Mouse (Mus musculus): ENCODE measurements around the gene Olfr1271. TPM values are rescaled to one million over a fixed set of nuclear protein-coding genes. Genes with fewer than 3 reads are reported as not detected.
"Not testable (repeated sequence)": the region's sequence is repeated elsewhere in the genome, so short reads cannot be mapped to it uniquely, and the experiment has no call there.

Gene Olfr1271
- not detected in 2 replicates for total RNA-seq (2012; rRNA removed)
- not detected for polyA plus RNA-seq (2012; ENCODE audit: insufficient read depth in 1 of 2, insufficient read length in 2 of 2, low read depth in 1 of 2, low replicate concordance in 2 of 2, missing spikeins in 1 of 2)

DNA sequence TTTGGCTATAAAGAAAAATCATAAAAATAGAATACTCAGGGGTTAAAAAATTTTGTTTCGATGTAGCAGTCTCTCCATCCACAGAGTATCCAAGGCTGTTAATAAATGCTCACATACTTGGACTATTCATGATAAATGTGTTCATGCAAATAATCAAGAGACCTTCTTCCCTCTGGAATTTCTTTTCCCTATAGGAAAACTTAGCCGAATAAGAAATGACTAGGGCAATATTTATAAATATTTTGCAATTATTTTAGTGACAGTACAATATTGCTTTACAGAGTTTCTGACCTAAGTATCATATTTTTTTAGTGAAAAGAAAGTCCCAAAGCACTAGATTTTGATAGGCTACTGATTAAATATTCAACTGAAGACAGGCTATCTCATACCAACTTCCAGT lies at the start of gene Olfr1271:
Gene Olfr1271 (minus strand): TSS at position 101 of the 400 bp plus-strand sequence.
- Histone ChIP-seq H3K79me2 (ENCODE audit: control insufficient read depth, insufficient read depth, low read length, poor library complexity) (no peaks in the 10 kb centered on the region), H3K27ac (ENCODE audit: control insufficient read depth, low read depth, low read length) (no peak within 1 kb of the TSS), H3K9me3 (replicated peaks; ENCODE audit: insufficient read depth, low read length) (no peaks in the 10 kb centered on the region), H3K9ac (ENCODE audit: control insufficient read depth, low read depth, low read length, poor library complexity, severe bottlenecking) (no peak within 1 kb of the TSS), H3K36me3 (ENCODE audit: control insufficient read depth in 1 of 2, insufficient read depth in 2 of 2, low read length in 2 of 2) (no peaks in the 10 kb centered on the region), H3K27me3 (ENCODE audit: control insufficient read depth in 1 of 2, insufficient read depth in 2 of 2, low read length in 2 of 2) (no peaks in the 10 kb centered on the region), H3K4me1 (ENCODE audit: control insufficient read depth in 1 of 2, insufficient read depth in 2 of 2, low read length in 2 of 2) (no peaks in the 10 kb centered on the region), H3K4me3 (ENCODE audit: control insufficient read depth in 1 of 2, insufficient read depth in 1 of 2, low read depth in 2 of 2, low read length in 2 of 2) (no peak within 1 kb of the TSS)
- TF ChIP-seq ETS1 (IDR thresholded peaks at IDR 0.05; ENCODE audit: low read depth, low read length) (no peak), RAD21 (IDR thresholded peaks at IDR 0.05; ENCODE audit: low read depth, low read length) (no peak), NELFE (IDR thresholded peaks at IDR 0.05; ENCODE audit: low read depth, low read length) (no peak), TAL1 (IDR thresholded peaks at IDR 0.05; ENCODE audit: low read length) (no peak)
- DNase-seq (ENCODE audit: low read depth, low spot score), result no peak

DNA sequence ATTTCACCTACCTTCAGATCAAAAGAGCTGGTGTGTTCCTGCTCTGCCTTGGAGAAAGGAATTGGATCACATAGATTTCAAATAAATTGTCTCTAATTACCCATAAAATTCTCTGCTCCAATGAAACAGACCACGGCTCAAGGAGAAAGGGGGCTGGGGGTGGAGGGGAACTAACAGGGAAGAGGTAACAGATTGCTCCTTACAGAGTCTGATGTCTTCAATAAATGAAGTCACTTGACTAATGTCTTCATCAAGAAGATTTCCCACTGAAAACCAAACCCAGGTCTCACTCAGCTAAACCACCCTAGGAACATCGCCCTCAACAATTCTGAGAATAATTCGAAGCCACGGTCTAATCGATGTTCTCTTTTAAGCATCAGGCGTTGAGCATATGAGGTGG lies 21.9 kb upstream of the Olfr1271 start, which contains the start of gene Olfr1272:
Gene Olfr1272 (minus strand): TSS at position 101 of the 400 bp plus-strand sequence.
- Histone ChIP-seq H3K9ac (ENCODE audit: control insufficient read depth, low read depth, low read length, poor library complexity, severe bottlenecking) (no peak within 1 kb of the TSS), H3K4me1 (ENCODE audit: control insufficient read depth in 1 of 2, insufficient read depth in 2 of 2, low read length in 2 of 2) (no peaks in the 10 kb centered on the region), H3K27ac (ENCODE audit: control insufficient read depth, low read depth, low read length) (no peak within 1 kb of the TSS), H3K36me3 (ENCODE audit: control insufficient read depth in 1 of 2, insufficient read depth in 2 of 2, low read length in 2 of 2) (no peaks in the 10 kb centered on the region), H3K9me3 (replicated peaks; ENCODE audit: insufficient read depth, low read length) (no peaks in the 10 kb centered on the region), H3K4me3 (ENCODE audit: control insufficient read depth in 1 of 2, insufficient read depth in 1 of 2, low read depth in 2 of 2, low read length in 2 of 2) (no peak within 1 kb of the TSS), H3K79me2 (ENCODE audit: control insufficient read depth, insufficient read depth, low read length, poor library complexity) (no peaks in the 10 kb centered on the region), H3K27me3 (ENCODE audit: control insufficient read depth in 1 of 2, insufficient read depth in 2 of 2, low read length in 2 of 2) (no peaks in the 10 kb centered on the region)
- DNase-seq (ENCODE audit: low read depth, low spot score), result no peak
- no peak for TF ChIP-seq CHD2 (IDR thresholded peaks at IDR 0.05; ENCODE audit: low read length)

DNA sequence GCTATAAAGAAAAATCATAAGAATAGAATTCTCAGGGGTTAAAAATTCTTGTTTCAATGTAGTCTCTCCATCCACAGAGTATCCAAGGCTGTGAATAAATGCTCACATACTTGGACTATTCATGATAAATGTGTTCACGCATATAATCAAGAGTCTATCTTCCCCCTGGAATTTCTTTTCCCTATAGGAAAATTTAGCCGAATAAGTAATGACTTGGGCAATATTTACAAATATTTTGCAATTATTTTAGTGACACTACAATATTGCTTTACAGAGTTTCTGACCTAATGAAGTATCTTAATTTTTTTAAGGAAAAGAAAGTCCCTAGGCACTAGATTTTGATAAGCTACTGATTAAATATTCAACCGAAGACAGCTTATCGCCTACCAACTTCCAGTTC lies 13.3 kb downstream of the Olfr1271 start, which contains the start of gene Olfr142:
Gene Olfr142 (minus strand): TSS at position 101 of the 400 bp plus-strand sequence.
- Histone ChIP-seq H3K4me3 (ENCODE audit: control insufficient read depth in 1 of 2, insufficient read depth in 1 of 2, low read depth in 2 of 2, low read length in 2 of 2) (no peak within 1 kb of the TSS), H3K9ac (ENCODE audit: control insufficient read depth, low read depth, low read length, poor library complexity, severe bottlenecking) (no peak within 1 kb of the TSS), H3K36me3 (ENCODE audit: control insufficient read depth in 1 of 2, insufficient read depth in 2 of 2, low read length in 2 of 2) (no peaks in the 10 kb centered on the region), H3K27ac (ENCODE audit: control insufficient read depth, low read depth, low read length) (no peak within 1 kb of the TSS), H3K9me3 (replicated peaks; ENCODE audit: insufficient read depth, low read length) (no peaks in the 10 kb centered on the region), H3K79me2 (ENCODE audit: control insufficient read depth, insufficient read depth, low read length, poor library complexity) (no peaks in the 10 kb centered on the region), H3K27me3 (ENCODE audit: control insufficient read depth in 1 of 2, insufficient read depth in 2 of 2, low read length in 2 of 2) (no peaks in the 10 kb centered on the region), H3K4me1 (ENCODE audit: control insufficient read depth in 1 of 2, insufficient read depth in 2 of 2, low read length in 2 of 2) (no peaks in the 10 kb centered on the region)
- no peak for TF ChIP-seq MAX (IDR thresholded peaks at IDR 0.05; ENCODE audit: low read length)
- no peak for TF ChIP-seq UBTF (IDR thresholded peaks at IDR 0.05; ENCODE audit: borderline replicate concordance, insufficient read depth, low read depth, low read length)
- no peak for TF ChIP-seq NELFE (IDR thresholded peaks at IDR 0.05; ENCODE audit: low read depth, low read length)
- no peak for TF ChIP-seq EP300 (IDR thresholded peaks at IDR 0.05; ENCODE audit: low read depth in 1 of 2, low read length in 2 of 2)
- TF ChIP-seq MYB (IDR thresholded peaks at IDR 0.05; ENCODE audit: low read depth, low read length), result no peak
- DNase-seq (ENCODE audit: low read depth, low spot score), result no peak

DNA sequence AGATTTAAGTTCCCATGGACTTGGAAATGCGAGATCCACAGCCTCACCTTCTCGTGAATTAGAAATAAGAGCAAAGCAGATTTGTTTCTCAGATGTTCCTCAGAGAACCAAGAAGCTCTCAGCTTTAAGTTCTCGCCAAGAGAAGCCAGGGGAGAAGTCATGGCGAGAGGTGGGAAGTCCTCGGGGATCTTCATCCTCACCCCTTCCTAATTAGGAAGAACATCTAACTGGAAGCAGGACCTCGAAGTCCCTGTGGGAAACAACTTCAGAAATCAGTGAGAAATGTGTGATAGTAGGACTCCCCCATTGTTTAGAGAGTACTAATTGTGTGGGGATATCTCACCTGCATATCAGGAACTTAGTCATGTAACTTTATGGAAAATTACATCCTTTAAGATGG lies 46.4 kb downstream of the Olfr1271 start, which contains the start of gene Olfr1506:
Gene Olfr1506 (minus strand): TSS at position 101 of the 400 bp plus-strand sequence.
- not testable (repeated sequence) for H3K4me1 ChIP-seq (ENCODE audit: control insufficient read depth in 1 of 2, insufficient read depth in 2 of 2, low read length in 2 of 2); H3K36me3 ChIP-seq (ENCODE audit: control insufficient read depth in 1 of 2, insufficient read depth in 2 of 2, low read length in 2 of 2); H3K27ac ChIP-seq (ENCODE audit: control insufficient read depth, low read depth, low read length); H3K9me3 ChIP-seq (replicated peaks; ENCODE audit: insufficient read depth, low read length); H3K9ac ChIP-seq (ENCODE audit: control insufficient read depth, low read depth, low read length, poor library complexity, severe bottlenecking); H3K4me3 ChIP-seq (ENCODE audit: control insufficient read depth in 1 of 2, insufficient read depth in 1 of 2, low read depth in 2 of 2, low read length in 2 of 2); H3K27me3 ChIP-seq (ENCODE audit: control insufficient read depth in 1 of 2, insufficient read depth in 2 of 2, low read length in 2 of 2); DNase-seq (ENCODE audit: low read depth, low spot score); H3K79me2 ChIP-seq (ENCODE audit: control insufficient read depth, insufficient read depth, low read length, poor library complexity)

Other genes with a start within 250 kb of the Olfr1271 start
- gene Olfr1264, start 245.5 kb downstream of the Olfr1271 start, total RNA-seq (2012; rRNA removed), result not detected in 2 replicates
- not detected for gene Olfr1264, start 245.5 kb downstream of the Olfr1271 start, polyA plus RNA-seq (2012; ENCODE audit: insufficient read depth in 1 of 2, insufficient read length in 2 of 2, low read depth in 1 of 2, low replicate concordance in 2 of 2, missing spikeins in 1 of 2)
- not detected in 2 replicates for gene Olfr1265, start 235.7 kb downstream of the Olfr1271 start, total RNA-seq (2012; rRNA removed)
- gene Olfr1265, start 235.7 kb downstream of the Olfr1271 start, polyA plus RNA-seq (2012; ENCODE audit: insufficient read depth in 1 of 2, insufficient read length in 2 of 2, low read depth in 1 of 2, low replicate concordance in 2 of 2, missing spikeins in 1 of 2), result under 1 TPM in 1 of 2 experiments, not detected in 1; 0.06 TPM
- gene Olfr140, start 207.4 kb downstream of the Olfr1271 start, total RNA-seq (2012; rRNA removed), result not detected in 2 replicates
- gene Olfr140, start 207.4 kb downstream of the Olfr1271 start, polyA plus RNA-seq (2012; ENCODE audit: insufficient read depth in 1 of 2, insufficient read length in 2 of 2, low read depth in 1 of 2, low replicate concordance in 2 of 2, missing spikeins in 1 of 2), result not detected
- not detected in 2 replicates for gene Olfr1269, start 149.6 kb downstream of the Olfr1271 start, total RNA-seq (2012; rRNA removed)
- not detected for gene Olfr1269, start 149.6 kb downstream of the Olfr1271 start, polyA plus RNA-seq (2012; ENCODE audit: insufficient read depth in 1 of 2, insufficient read length in 2 of 2, low read depth in 1 of 2, low replicate concordance in 2 of 2, missing spikeins in 1 of 2)
- not detected in 2 replicates for gene Olfr32, start 128.7 kb downstream of the Olfr1271 start, total RNA-seq (2012; rRNA removed)
- not detected for gene Olfr32, start 128.7 kb downstream of the Olfr1271 start, polyA plus RNA-seq (2012; ENCODE audit: insufficient read depth in 1 of 2, insufficient read length in 2 of 2, low read depth in 1 of 2, low replicate concordance in 2 of 2, missing spikeins in 1 of 2)
- not detected in 2 replicates for gene Olfr1270, start 117.9 kb downstream of the Olfr1271 start, total RNA-seq (2012; rRNA removed)
- not detected for gene Olfr1270, start 117.9 kb downstream of the Olfr1271 start, polyA plus RNA-seq (2012; ENCODE audit: insufficient read depth in 1 of 2, insufficient read length in 2 of 2, low read depth in 1 of 2, low replicate concordance in 2 of 2, missing spikeins in 1 of 2)
- not detected in 2 replicates for gene Olfr1506, start 46.5 kb downstream of the Olfr1271 start, total RNA-seq (2012; rRNA removed)
- gene Olfr1506, start 46.5 kb downstream of the Olfr1271 start, polyA plus RNA-seq (2012; ENCODE audit: insufficient read depth in 1 of 2, insufficient read length in 2 of 2, low read depth in 1 of 2, low replicate concordance in 2 of 2, missing spikeins in 1 of 2), result not detected
- gene Olfr142, start 13.4 kb downstream of the Olfr1271 start, total RNA-seq (2012; rRNA removed), result not detected in 2 replicates
- not detected for gene Olfr142, start 13.4 kb downstream of the Olfr1271 start, polyA plus RNA-seq (2012; ENCODE audit: insufficient read depth in 1 of 2, insufficient read length in 2 of 2, low read depth in 1 of 2, low replicate concordance in 2 of 2, missing spikeins in 1 of 2)
- not detected in 2 replicates for gene Olfr1272, start 21.8 kb upstream of the Olfr1271 start, total RNA-seq (2012; rRNA removed)
- not detected for gene Olfr1272, start 21.8 kb upstream of the Olfr1271 start, polyA plus RNA-seq (2012; ENCODE audit: insufficient read depth in 1 of 2, insufficient read length in 2 of 2, low read depth in 1 of 2, low replicate concordance in 2 of 2, missing spikeins in 1 of 2)
- not detected in 2 replicates for gene Gm13769, start 51.2 kb upstream of the Olfr1271 start, total RNA-seq (2012; rRNA removed)
- gene Gm13769, start 51.2 kb upstream of the Olfr1271 start, polyA plus RNA-seq (2012; ENCODE audit: insufficient read depth in 1 of 2, insufficient read length in 2 of 2, low read depth in 1 of 2, low replicate concordance in 2 of 2, missing spikeins in 1 of 2), result not detected
- gene Olfr1274-ps, start 127.7 kb upstream of the Olfr1271 start, total RNA-seq (2012; rRNA removed), result not detected in 2 replicates
- gene Olfr1274-ps, start 127.7 kb upstream of the Olfr1271 start, polyA plus RNA-seq (2012; ENCODE audit: insufficient read depth in 1 of 2, insufficient read length in 2 of 2, low read depth in 1 of 2, low replicate concordance in 2 of 2, missing spikeins in 1 of 2), result not detected

Measured in MEL (cell line).